Mouse (Mus musculus): ENCODE data around the gene Slco2b1.

Slco2b1 gene

GRCm38 (mm10) chr7:99693387-99693786, 17.8 kb downstream of the Slco2b1 start:
- DNase-seq, result no peak

- DNase-seq, result no peak
These were observed 18.7 kb downstream of the Slco2b1 start for GRCm38 (mm10) chr7:99692396-99692795.

- no peak for DNase-seq
These were observed 20.3 kb downstream of the Slco2b1 start for GRCm38 (mm10) chr7:99690819-99691218.

GRCm38 (mm10) chr7:99684086-99684485, 27.1 kb downstream of the Slco2b1 start:
- no peak for DNase-seq

- DNase-seq, result no peak
These were observed 30.4 kb downstream of the Slco2b1 start for GRCm38 (mm10) chr7:99680771-99681170.

- DNase-seq, result no peak
These were observed 36.2 kb downstream of the Slco2b1 start for GRCm38 (mm10) chr7:99674890-99675289.

- DNase-seq, result no peak
These were observed 36.9 kb downstream of the Slco2b1 start for GRCm38 (mm10) chr7:99674209-99674608.

- no peak for DNase-seq
These were observed 38.0 kb downstream of the Slco2b1 start for GRCm38 (mm10) chr7:99673188-99673587.

GRCm38 (mm10) chr7:99671544-99672435, 39.4 kb downstream of the Slco2b1 start:
- DNase-seq, result no peak

GRCm38 (mm10) chr7:99670915-99671314, 40.2 kb downstream of the Slco2b1 start:
- no peak for DNase-seq

- DNase-seq, result peak; percentile 65 to 77
These were observed 42.3 kb downstream of the Slco2b1 start for GRCm38 (mm10) chr7:99668802-99669201.

- DNase-seq, result no peak
These were observed 44.0 kb downstream of the Slco2b1 start for GRCm38 (mm10) chr7:99667096-99667495.

GRCm38 (mm10) chr7:99665731-99666452, 45.2 kb downstream of the Slco2b1 start:
- DNase-seq, result no peak

GRCm38 (mm10) chr7:99664571-99665485, 46.3 kb downstream of the Slco2b1 start:
- peak; percentile 85 to 89 for DNase-seq

GRCm38 (mm10) chr7:99663507-99664220, 47.5 kb downstream of the Slco2b1 start:
- no peak for DNase-seq

GRCm38 (mm10) chr7:99662311-99662710, 48.8 kb downstream of the Slco2b1 start:
- no peak for DNase-seq

- peak; percentile 62 to 71 for DNase-seq
These were observed 49.4 kb downstream of the Slco2b1 start for GRCm38 (mm10) chr7:99661571-99662230.

- no peak for DNase-seq
These were observed 50.1 kb downstream of the Slco2b1 start for GRCm38 (mm10) chr7:99661071-99661470.

- DNase-seq, result peak; percentile 76 to 90
These were observed 51.6 kb downstream of the Slco2b1 start for GRCm38 (mm10) chr7:99659379-99660029.

- DNase-seq, result no peak
These were observed 56.9 kb downstream of the Slco2b1 start for GRCm38 (mm10) chr7:99654244-99654643.

- no peak for DNase-seq
These were observed 61.6 kb downstream of the Slco2b1 start for GRCm38 (mm10) chr7:99649585-99649984.
